Mouse (Mus musculus) heart, postnatal 4 days (tissue): ENCODE results near the gene Zfp385a. TPM values are rescaled to one million over a fixed set of nuclear protein-coding genes. Genes with fewer than 3 reads are reported as not detected.
A peak's percentile ranks its signal among the peaks of the same experiment; 100 is the strongest.

Source experiments
- DNase-seq: peaks from one replicate; pipeline ENCODE4 v3.0.0; 2021
- total RNA-seq, 2 experiments: library from RNA; stranded (reverse); gene quantifications; 2 replicates each; pipeline ENCODE4 v1.2.3; 2021

The Zfp385a gene
- total RNA-seq, 2 experiments from 2014 or later, result 21.9 to 22.0 TPM

DNA sequence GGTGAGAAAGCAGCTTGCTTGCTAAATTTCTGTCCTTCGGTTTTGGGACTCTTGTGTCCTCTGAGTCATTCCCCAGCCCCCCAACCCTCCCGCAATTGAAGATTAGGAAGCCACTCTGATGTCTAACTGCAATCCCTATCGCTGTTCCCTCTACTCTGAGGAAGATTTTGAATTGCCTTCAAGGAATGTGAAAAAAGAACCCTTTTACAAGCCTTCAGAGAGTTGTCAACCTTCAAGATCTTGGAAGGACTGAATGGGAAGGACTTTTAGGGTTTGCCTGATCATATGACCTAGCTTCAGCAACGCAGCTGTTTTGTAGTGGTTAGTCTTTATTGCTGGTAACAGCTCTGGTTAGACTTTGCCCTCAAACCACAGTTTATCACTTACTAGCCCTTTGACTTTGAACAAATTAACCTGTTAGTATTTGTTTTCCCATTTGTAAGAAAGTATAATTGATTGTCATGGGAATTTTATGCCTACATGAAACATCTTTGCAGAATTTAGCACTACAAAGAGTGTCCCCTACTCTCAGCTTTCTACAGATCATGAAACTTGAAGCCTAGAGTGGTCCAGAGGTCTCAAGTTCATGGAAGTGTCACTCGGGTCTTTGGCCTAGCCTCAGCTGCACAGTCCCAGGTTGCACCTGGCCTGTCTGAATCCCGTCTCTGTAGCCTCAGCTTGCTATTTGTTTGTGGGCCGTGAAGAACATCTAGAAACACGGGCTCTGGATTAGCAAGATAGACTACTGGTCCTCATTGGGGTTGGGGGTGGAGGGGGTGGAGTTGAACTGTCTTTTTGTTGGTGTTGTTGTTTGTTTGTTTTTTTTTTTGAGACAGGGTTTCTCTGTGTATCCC lies 33.9 kb downstream of the Zfp385a start:
- DNase-seq, result no peak

- DNase-seq, result peak; percentile 95
Observed at GRCm38 (mm10) chr15:103305070-103305678, 34.7 kb downstream of the Zfp385a start.

DNA sequence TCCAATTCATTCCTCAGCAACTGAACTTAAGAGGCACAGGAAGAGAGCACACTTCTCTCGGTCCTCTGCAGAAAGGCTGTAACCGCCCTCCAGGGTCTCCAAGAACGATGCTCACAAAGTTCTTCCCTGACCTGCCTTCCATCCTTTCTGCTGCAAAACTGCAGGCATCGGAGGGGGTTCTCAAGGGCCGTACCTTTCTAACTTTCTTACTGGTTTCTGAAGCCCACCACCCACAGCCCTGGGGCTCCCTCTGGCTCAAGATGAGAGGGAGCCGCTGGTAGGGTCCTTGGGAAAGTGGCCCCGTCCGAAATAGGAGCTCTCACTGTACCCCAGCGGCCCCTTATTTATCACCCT lies 35.3 kb downstream of the Zfp385a start:
- DNase-seq, result peak; percentile 31

GRCm38 (mm10) chr15:103303916-103304615 lies 35.8 kb downstream of the Zfp385a start:
- peak; percentile 17 for DNase-seq

- no peak for DNase-seq
Observed at GRCm38 (mm10) chr15:103302341-103303021, 37.4 kb downstream of the Zfp385a start.

DNA sequence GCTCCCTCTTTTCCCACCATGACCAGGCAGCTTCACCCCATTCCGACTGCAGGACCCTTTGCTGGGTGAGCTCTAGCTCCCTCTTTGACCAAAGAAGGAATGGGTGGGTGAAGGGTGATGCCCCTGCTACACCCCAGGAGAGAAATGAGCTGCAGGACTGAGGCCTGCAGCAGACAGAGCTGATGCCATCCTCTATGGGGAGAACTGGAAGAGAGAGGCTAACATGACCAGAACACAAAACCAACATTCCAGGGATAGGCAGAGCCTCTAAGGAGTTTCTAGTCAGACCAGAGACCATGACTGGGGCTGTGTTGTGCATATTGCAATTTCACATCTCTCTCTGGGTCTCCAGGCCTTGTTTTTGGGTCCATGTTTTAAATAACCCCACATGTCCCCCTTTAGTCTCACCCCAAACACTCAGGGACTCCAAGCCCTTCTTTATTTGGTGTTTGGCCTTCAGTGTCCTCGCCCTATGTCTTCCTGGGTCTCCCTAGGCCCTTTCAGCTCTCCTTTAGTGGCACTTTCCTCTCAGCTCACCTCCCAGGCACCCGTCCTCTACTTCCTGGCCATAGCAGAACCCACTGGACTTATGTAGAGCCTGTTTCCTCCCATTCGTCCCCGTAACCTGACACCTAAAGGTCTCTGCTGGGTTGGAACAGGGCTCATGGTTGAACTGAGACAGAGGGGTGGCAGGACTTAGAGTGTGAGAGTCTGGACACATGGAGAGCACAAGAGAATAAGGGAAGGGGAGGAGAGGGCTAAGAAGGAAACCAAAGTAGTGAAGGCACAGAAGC lies 38.1 kb downstream of the Zfp385a start:
- no peak for DNase-seq

DNA sequence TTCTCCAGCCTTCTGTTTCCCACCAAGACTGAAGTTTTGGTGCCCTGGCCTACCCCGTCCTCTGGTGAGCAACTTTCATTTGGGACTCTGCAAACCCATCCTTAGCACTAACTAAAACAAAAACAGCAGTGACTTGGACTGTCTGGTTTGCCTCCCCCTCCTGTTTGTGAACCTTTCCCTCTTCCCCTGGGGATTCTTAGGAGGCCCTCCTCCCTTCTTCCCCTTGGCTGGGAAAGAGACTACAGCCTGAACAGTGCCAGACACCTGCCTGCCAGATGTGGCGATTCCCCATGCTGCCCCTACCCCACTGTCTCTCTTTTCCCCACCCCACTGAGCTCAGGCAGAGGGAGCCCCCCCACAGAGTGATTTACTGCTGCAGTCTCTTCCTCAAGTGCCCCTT lies 38.8 kb downstream of the Zfp385a start:
- DNase-seq, result no peak

DNA sequence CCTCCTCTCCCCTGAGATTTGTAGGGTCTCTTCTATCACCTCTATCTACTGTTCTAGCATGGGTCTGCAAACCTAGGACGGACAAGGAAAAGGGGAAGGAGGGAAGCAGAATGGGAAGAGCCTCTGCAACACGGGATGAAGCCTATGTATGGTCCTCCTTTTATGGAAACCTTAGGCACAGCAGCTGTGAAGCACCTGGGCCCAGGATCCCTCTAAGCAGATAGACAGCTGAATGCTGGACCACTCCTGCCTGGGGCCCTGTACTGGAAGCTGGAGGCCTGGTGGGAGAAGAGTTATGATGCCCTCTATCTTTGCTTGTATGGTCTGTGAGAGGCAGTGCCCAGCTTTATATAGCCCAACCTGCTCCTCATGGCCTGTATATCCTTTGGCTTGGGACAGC lies 39.3 kb downstream of the Zfp385a start:
- DNase-seq, result no peak

DNA sequence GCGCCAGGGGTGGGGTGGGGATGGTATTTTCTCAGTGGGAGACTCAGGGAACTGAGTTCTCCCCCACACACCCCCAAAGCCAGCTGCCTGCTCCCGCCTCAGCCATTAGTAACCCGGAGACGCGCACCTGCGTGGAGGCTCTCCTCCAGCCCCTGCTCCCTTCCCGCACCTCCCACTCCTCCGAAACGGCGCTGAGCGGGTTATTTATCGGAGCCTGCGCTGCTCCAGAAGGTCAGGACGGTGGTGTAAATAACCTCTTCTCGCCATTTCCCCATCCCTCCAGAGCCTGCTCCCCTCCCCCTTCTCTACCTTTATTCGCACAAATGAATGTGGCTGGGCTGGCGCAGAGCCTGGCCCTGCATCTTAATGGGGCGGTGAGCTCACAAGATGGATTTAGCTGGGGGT lies 39.8 kb downstream of the Zfp385a start:
- peak; percentile 51 for DNase-seq

- DNase-seq, result no peak
Observed at GRCm38 (mm10) chr15:103299644-103300043, 40.2 kb downstream of the Zfp385a start.

DNA sequence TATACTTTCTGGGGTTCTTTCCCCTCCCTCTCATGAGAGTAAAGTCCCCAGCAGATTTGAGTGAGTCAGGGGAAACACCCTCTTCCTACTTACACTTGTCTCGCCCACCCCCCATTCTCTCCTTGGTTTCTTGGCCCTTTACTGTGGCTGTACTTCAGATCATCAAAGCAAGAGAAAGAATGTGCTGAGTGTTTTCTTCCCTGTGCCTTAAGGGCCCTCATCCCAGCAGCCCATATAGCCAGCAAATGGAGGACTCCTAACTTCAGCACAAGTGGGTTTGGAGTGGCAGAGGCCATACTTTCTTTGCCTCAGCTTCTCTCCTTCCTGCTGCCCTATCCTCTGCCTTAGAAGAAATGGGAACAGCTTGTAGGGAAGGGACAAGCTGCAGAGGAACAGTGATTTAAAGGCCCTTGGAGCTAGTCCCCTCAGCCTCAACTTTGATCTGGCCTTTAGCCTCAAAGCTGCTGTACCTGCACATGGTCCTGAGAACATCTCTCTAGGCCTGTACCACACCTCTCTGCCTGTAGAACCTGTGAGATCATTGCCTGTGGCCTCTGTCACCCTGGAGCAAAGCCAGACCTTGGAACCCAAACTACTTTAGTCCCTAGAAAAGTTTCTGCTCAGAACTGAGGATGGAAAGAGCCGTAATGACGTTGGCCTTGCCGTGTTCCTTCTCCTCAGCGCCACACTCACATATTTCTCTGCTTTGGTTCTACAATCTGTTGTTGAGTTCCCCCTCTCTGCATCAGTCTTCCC lies 40.9 kb downstream of the Zfp385a start:
- no peak for DNase-seq

- DNase-seq, result no peak
Observed at GRCm38 (mm10) chr15:103298026-103298425, 41.9 kb downstream of the Zfp385a start.

GRCm38 (mm10) chr15:103297313-103297712 lies 42.6 kb downstream of the Zfp385a start:
- DNase-seq, result no peak

- DNase-seq, result no peak
Observed at GRCm38 (mm10) chr15:103295851-103296250, 44.0 kb downstream of the Zfp385a start.

DNA sequence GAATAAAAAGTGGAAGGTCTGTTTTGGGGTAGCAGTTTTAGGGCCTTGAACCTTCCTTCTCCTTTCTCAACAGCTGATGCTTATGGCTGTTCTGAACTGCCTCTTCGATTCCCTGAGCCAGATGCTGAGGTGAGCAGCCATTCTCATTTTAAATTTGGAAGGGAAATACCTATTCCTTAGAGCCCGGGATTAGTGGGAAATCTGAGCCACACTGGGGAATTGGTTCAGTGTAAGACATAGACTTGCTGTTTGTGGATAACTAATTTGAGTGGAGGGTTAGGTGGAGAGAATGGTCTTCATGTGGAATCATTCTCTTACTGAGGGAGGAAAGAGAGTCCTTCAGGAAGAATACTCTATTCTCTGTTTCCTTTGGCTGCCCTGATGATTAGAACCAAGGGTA lies 45.2 kb downstream of the Zfp385a start:
- DNase-seq, result no peak

DNA sequence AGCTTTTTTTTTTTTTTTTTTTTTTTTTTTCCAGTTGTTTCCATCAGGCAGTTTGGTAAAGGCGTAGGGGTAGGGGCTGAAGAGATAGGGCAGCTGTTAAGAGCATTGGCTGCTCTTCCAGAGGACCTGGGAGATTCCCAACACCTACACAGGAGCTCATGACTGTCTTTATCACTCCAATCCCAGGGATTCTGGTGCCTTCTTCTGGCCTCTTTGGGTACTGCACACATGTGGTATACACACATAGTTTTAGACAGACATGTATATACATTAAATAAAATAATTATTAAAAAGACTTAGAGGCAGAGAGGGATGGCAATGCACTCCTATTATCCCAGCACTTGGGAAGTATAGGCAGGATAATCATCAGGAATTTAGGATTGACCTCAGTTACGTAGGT lies 46.5 kb downstream of the Zfp385a start:
- DNase-seq, result no peak

- DNase-seq, result no peak
Observed at GRCm38 (mm10) chr15:103292673-103293345, 47.1 kb downstream of the Zfp385a start.

DNA sequence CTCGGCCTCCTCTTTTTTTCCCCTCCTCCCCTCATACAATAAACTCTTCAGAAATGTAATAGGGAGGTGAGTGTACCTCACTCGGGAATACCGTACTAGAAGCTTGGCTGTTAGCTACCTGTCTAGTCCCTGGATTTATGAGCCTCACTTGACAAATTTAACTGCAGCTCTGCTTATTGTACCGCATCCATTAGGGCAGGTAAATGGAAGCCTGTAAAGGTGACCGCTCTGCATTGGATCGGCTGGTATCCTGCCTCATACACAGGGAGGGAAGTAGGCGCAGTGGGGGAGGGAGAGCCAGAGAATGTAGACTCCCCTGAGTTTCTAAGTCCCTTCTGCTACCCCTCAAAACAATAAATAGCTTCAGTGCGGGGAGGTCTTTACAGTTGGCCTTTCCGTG lies 49.0 kb downstream of the Zfp385a start:
- DNase-seq, result no peak

DNA sequence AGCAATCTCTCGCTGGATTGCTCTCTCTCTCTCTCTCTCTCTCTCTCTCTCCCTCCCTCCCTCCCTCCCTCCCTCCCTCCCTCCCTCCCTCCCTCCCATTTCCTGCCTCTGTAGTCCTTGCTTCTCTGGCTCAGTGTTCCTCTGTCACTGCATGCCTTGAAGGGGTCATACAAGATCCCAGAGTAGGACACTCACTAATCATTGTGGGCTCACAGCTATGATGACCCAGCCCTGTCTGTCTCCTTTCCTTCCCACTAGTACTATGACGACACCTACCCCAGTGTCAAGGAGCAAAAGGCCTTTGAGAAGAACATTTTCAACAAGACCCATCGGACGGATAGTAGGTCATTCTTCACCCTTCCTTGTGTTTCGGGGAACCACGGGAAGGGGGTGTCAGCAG lies 49.5 kb downstream of the Zfp385a start:
- DNase-seq, result no peak

- no peak for DNase-seq
Observed at GRCm38 (mm10) chr15:103289600-103289999, 50.3 kb downstream of the Zfp385a start.
